Mouse (Mus musculus) embryonic facial prominence, embryonic 13.5 days (tissue): Measurements from ENCODE around the gene Gpalpp1. TPM values are rescaled to one million over a fixed set of nuclear protein-coding genes. Genes with fewer than 3 reads are reported as not detected.

ENCODE experiments used
- ATAC-seq: fragments of 200-750 bp; cut with Nextera tagmentation; 2 replicates; pipeline ENCODE4 v1.8.0; 2017; ENCODE audit warnings: low read depth; ENCODE audit not compliant: insufficient number of reproducible peaks, insufficient read depth, low FRiP score, low TSS enrichment
- H3K27ac ChIP-seq: fragments of 300-500 bp; sonication (generic); 2 replicates; pipeline ENCODE4 v1.5.1; 2015; ENCODE audit warnings: moderate library complexity, mild to moderate bottlenecking, inconsistent platforms
- H3K27me3 ChIP-seq: fragments of 300-500 bp; sonication (generic); 2 replicates; pipeline ENCODE4 v1.6.1; 2015; ENCODE audit warnings: mild to moderate bottlenecking, inconsistent platforms
- H3K36me3 ChIP-seq: fragments of 300-500 bp; sonication (generic); 2 replicates; pipeline ENCODE4 v1.6.1; 2015; ENCODE audit warnings: mild to moderate bottlenecking, inconsistent platforms
- H3K4me1 ChIP-seq: fragments of 300-500 bp; sonication (generic); 2 replicates; pipeline ENCODE4 v1.6.1; 2015; ENCODE audit warnings: inconsistent platforms
- H3K4me2 ChIP-seq: fragments of 300-500 bp; sonication (generic); 2 replicates; pipeline ENCODE4 v1.6.1; 2015; ENCODE audit warnings: moderate library complexity, mild to moderate bottlenecking, inconsistent platforms
- H3K4me3 ChIP-seq: fragments of 300-500 bp; sonication (generic); 2 replicates; pipeline ENCODE4 v1.5.1; 2015; ENCODE audit warnings: mild to moderate bottlenecking, inconsistent platforms
- H3K9ac ChIP-seq: fragments of 300-500 bp; sonication (generic); 2 replicates; pipeline ENCODE4 v1.6.1; 2015; ENCODE audit warnings: mild to moderate bottlenecking, inconsistent platforms
- H3K9me3 ChIP-seq: fragments of 300-500 bp; sonication (generic); 2 replicates; pipeline ENCODE4 v1.6.1; 2016; ENCODE audit warnings: inconsistent platforms
- WGBS: fragments of 180-500 bp; shearing (Covaris S2); methylation state at CpG from one replicate; pipeline ENCODE4 v1.1.7; 2015; ENCODE audit warnings: mixed read lengths; 5-methylcytosine and 5-hydroxymethylcytosine counted together
- polyA plus RNA-seq: library from polyadenylated mRNA; unstranded; fragments of >200 nt; fragmentation: Nextera tagmentation; extraction: Ambion mirVana; gene quantifications from 2 replicates; pipeline ENCODE4 v1.2.1, GENCODE M21; 2015

Gene Gpalpp1
- polyA plus RNA-seq, 1 experiment from 2014 or later = 12.7 TPM

- H3K4me3 ChIP-seq = no peak overlapping the region
- H3K27ac ChIP-seq = no peak overlapping the region
- no peak for ATAC-seq
- no peaks in the 10 kb centered on the region for H3K36me3 ChIP-seq
- no peaks in the 10 kb centered on the region for H3K27me3 ChIP-seq
- H3K9me3 ChIP-seq = no peaks in the 10 kb centered on the region
- H3K4me1 ChIP-seq = no peaks in the 10 kb centered on the region
- 72% methylated on average over 5 of the region's 5 CpGs for WGBS
- no peak overlapping the region for H3K4me2 ChIP-seq
- H3K9ac ChIP-seq = no peak overlapping the region
Observed at GRCm38 (mm10) chr14:76059441-76059840, 51.1 kb downstream of the Gpalpp1 start.

GRCm38 (mm10) chr14:76053726-76054125, 56.8 kb downstream of the Gpalpp1 start:
- Histone ChIP-seq H3K4me3 (no peak overlapping the region), H3K4me2 (no peak overlapping the region), H3K4me1 (no peaks in the 10 kb centered on the region), H3K27me3 (no peaks in the 10 kb centered on the region), H3K9ac (no peak overlapping the region), H3K36me3 (no peaks in the 10 kb centered on the region), H3K27ac (no peak overlapping the region), H3K9me3 (no peaks in the 10 kb centered on the region)
- 81% methylated on average over 11 of the region's 11 CpGs for WGBS
- no peak for ATAC-seq

GRCm38 (mm10) chr14:76051966-76052365, 58.6 kb downstream of the Gpalpp1 start:
- no peak for ATAC-seq
- no peaks in the 10 kb centered on the region for H3K9me3 ChIP-seq
- no peaks in the 10 kb centered on the region for H3K27me3 ChIP-seq
- no peak overlapping the region for H3K4me2 ChIP-seq
- no peak overlapping the region for H3K9ac ChIP-seq
- H3K4me1 ChIP-seq = no peaks in the 10 kb centered on the region
- H3K36me3 ChIP-seq = no peaks in the 10 kb centered on the region
- no peak overlapping the region for H3K27ac ChIP-seq
- 84% methylated on average over 7 of the region's 7 CpGs for WGBS
- H3K4me3 ChIP-seq = no peak overlapping the region

GRCm38 (mm10) chr14:76045767-76046166, 64.8 kb downstream of the Gpalpp1 start:
- H3K9me3 ChIP-seq = no peaks in the 10 kb centered on the region
- H3K4me1 ChIP-seq = no peaks in the 10 kb centered on the region
- no peak overlapping the region for H3K9ac ChIP-seq
- H3K27ac ChIP-seq = no peak overlapping the region
- no peaks in the 10 kb centered on the region for H3K27me3 ChIP-seq
- no peaks in the 10 kb centered on the region for H3K36me3 ChIP-seq
- no peak overlapping the region for H3K4me3 ChIP-seq
- no peak overlapping the region for H3K4me2 ChIP-seq
- no peak for ATAC-seq
- WGBS = 57% methylated on average over 1 of the region's 1 CpGs

- Histone ChIP-seq H3K36me3 (no peaks in the 10 kb centered on the region), H3K27ac (no peak overlapping the region), H3K9ac (no peak overlapping the region), H3K4me1 (no peaks in the 10 kb centered on the region), H3K4me2 (no peak overlapping the region), H3K9me3 (no peaks in the 10 kb centered on the region), H3K27me3 (no peaks in the 10 kb centered on the region), H3K4me3 (no peak overlapping the region)
- 58% methylated on average over 3 of the region's 3 CpGs for WGBS
- no peak for ATAC-seq
Observed at GRCm38 (mm10) chr14:76044164-76044557, 66.4 kb downstream of the Gpalpp1 start.

- Histone ChIP-seq H3K4me3 (no peak overlapping the region), H3K36me3 (no peaks in the 10 kb centered on the region), H3K9ac (no peak overlapping the region), H3K27ac (no peak overlapping the region), H3K27me3 (no peaks in the 10 kb centered on the region), H3K4me1 (no peaks in the 10 kb centered on the region), H3K4me2 (no peak overlapping the region), H3K9me3 (no peaks in the 10 kb centered on the region)
- ATAC-seq = no peak
- WGBS = 77% methylated on average over 14 of the region's 14 CpGs
Observed at GRCm38 (mm10) chr14:76043251-76044163, 67.1 kb downstream of the Gpalpp1 start.

Other genes starting within 250 kb of the Gpalpp1 start
- 1.2 and 1.6 TPM in 2 replicates for gene Kctd4, start 155.8 kb downstream of the Gpalpp1 start, polyA plus RNA-seq
- gene Gtf2f2, start 99.9 kb downstream of the Gpalpp1 start, polyA plus RNA-seq = 39.0 and 39.4 TPM in 2 replicates
- gene Nufip1, start 131 bp upstream of the Gpalpp1 start, polyA plus RNA-seq = 16.7 and 18.0 TPM in 2 replicates